Mouse (Mus musculus): ENCODE measurements around the gene Ccdc69.

DNA sequence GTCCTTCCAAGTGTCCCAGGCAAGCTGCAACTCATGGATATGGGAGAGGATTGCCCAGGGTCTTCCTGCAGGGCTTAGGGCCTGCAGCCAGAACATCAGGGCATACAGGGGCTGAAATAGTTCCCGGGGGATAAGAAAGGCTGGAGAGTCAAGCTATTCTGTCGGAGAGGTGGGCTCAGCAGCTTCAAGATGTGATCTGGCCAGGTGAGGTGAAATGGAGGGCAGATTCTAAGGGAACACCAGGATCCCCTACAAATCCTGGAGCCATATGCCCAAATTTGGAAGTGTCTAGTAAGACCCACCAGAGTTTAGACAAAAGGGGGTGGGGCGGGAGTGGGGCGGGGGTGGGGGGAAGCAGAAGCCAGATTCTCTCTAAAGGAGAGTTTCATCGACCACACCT is 45.6 kb downstream of the Ccdc69 start:
- TF ChIP-seq CTCF (IDR thresholded peaks at IDR 0.05; ENCODE audit: control insufficient read depth, insufficient read depth, low read length) (no peak), POLR2A (IDR thresholded peaks at IDR 0.05; ENCODE audit: borderline replicate concordance, control insufficient read depth, low read depth, low read length) (no peak)

Measured in bone marrow, adult 2 months (tissue).